Mouse (Mus musculus): Measurements from ENCODE around the gene Cox7b. TPM values are rescaled to one million over a fixed set of nuclear protein-coding genes. Genes with fewer than 3 reads are reported as not detected.
A peak's percentile ranks its signal among the peaks of the same experiment; 100 is the strongest.
"Not testable (repeated sequence)": the region's sequence is repeated elsewhere in the genome, so short reads cannot be mapped to it uniquely, and the experiment has no call there.

Gene Cox7b
- polyA plus RNA-seq, 1 experiment = 246 TPM

GRCm38 (mm10) chrX:106012559-106012958, 2.9 kb upstream of the Cox7b start:
- H3ac ChIP-seq (ENCODE audit: control insufficient read depth, insufficient read length) = no peak overlapping the region
- TF ChIP-seq TCF3 (IDR thresholded peaks at IDR 0.05; ENCODE audit: insufficient read length, low read depth) (no peak), MYOG (IDR thresholded peaks at IDR 0.05; ENCODE audit: control insufficient read depth in 1 of 3, insufficient read depth in 1 of 3, insufficient read length in 2 of 3, low read depth in 2 of 3) (no peak), E2F4 (IDR thresholded peaks at IDR 0.05; ENCODE audit: insufficient read depth) (no peak), REST (IDR thresholded peaks at IDR 0.05; ENCODE audit: insufficient read depth, insufficient read length) (no peak), TCF12 (IDR thresholded peaks at IDR 0.05; ENCODE audit: insufficient read depth, poor library complexity, severe bottlenecking) (no peak), SRF (IDR thresholded peaks at IDR 0.05; ENCODE audit: control insufficient read depth, insufficient read length, low read depth) (no peak), CEBPB (IDR thresholded peaks at IDR 0.05; ENCODE audit: insufficient read depth, poor library complexity, severe bottlenecking) (no peak), POLR2AphosphoS2 (IDR thresholded peaks at IDR 0.05; ENCODE audit: insufficient read length, low read depth) (no peak), POLR2A (IDR thresholded peaks at IDR 0.05; ENCODE audit: insufficient read length, low read depth) (no peak), USF1 (IDR thresholded peaks at IDR 0.05; ENCODE audit: low read depth) (no peak), MYOD1 (IDR thresholded peaks at IDR 0.05; ENCODE audit: control insufficient read depth in 1 of 3, insufficient read length in 2 of 3, low read depth in 2 of 3) (no peak), MAX (IDR thresholded peaks at IDR 0.05; ENCODE audit: low read depth) (no peak)
- H3K4me2 ChIP-seq (ENCODE audit: low read depth) = peak overlapping the region; percentile 93
- no peaks in the 10 kb centered on the region for H3K27me3 ChIP-seq (ENCODE audit: control insufficient read depth, insufficient read depth, insufficient read length)
- H3K36me3 ChIP-seq (ENCODE audit: control insufficient read depth, insufficient read depth) = no peaks in the 10 kb centered on the region
- peaks cover 61% of the 10 kb centered on the region for H3K79me2 ChIP-seq (ENCODE audit: control insufficient read depth, insufficient read depth)
- peak overlapping the region; percentile 63 for H3K4me3 ChIP-seq

GRCm38 (mm10) chrX:106013217-106013616, 2.3 kb upstream of the Cox7b start:
- H3K36me3 ChIP-seq (ENCODE audit: control insufficient read depth, insufficient read depth) = no peaks in the 10 kb centered on the region
- H3ac ChIP-seq (ENCODE audit: control insufficient read depth, insufficient read length) = no peak overlapping the region
- TF ChIP-seq TCF12 (IDR thresholded peaks at IDR 0.05; ENCODE audit: insufficient read depth, poor library complexity, severe bottlenecking) = no peak
- peaks cover 61% of the 10 kb centered on the region for H3K79me2 ChIP-seq (ENCODE audit: control insufficient read depth, insufficient read depth)
- no peaks in the 10 kb centered on the region for H3K27me3 ChIP-seq (ENCODE audit: control insufficient read depth, insufficient read depth, insufficient read length)
- peak overlapping the region; percentile 30 for H3K4me2 ChIP-seq (ENCODE audit: low read depth)
- no peak overlapping the region for H3K4me3 ChIP-seq

GRCm38 (mm10) chrX:106014741-106015377, 641 bp upstream of the Cox7b start:
- Histone ChIP-seq H3K4me3 (peak overlapping the region; percentile 77), H3K79me2 (ENCODE audit: control insufficient read depth, insufficient read depth) (peaks cover 46% of the 10 kb centered on the region), H3K4me2 (ENCODE audit: low read depth) (peak overlapping the region; percentile 64)
- H3K36me3 ChIP-seq (ENCODE audit: control insufficient read depth, insufficient read depth); H3ac ChIP-seq (ENCODE audit: control insufficient read depth, insufficient read length); H3K27me3 ChIP-seq (ENCODE audit: control insufficient read depth, insufficient read depth, insufficient read length): not testable (repeated sequence)

DNA sequence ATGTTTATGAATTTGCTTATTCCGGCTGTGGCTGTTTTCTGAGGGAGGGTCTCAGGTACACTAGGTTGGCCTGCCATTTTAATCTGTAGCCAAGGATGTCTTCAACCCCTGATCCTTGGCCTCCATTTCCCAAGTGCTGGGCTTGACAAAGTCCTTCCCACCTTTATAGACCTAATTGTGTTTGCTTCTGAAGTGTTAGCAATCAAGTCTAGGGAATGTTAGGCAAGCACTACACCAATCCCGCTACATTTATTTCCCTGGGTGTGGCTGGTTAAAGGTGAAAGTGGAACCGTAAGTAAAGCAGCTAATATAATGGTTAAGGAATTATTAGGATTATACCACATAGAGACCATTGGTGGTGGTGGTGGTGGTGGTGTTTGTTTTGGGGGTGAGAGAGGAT, 1.6 kb downstream of the Cox7b start:
- peaks cover 11% of the 10 kb centered on the region for H3K36me3 ChIP-seq (ENCODE audit: control insufficient read depth, insufficient read depth)
- H3K4me2 ChIP-seq (ENCODE audit: low read depth) = peak overlapping the region; percentile 65
- H3K27me3 ChIP-seq (ENCODE audit: control insufficient read depth, insufficient read depth, insufficient read length) = no peaks in the 10 kb centered on the region
- H3K4me3 ChIP-seq = peak overlapping the region; percentile 77
- no peak overlapping the region for H3ac ChIP-seq (ENCODE audit: control insufficient read depth, insufficient read length)
- TF ChIP-seq MYOD1 (IDR thresholded peaks at IDR 0.05; ENCODE audit: control insufficient read depth in 1 of 3, insufficient read length in 2 of 3, low read depth in 2 of 3) = no peak
- TF ChIP-seq POLR2A (IDR thresholded peaks at IDR 0.05; ENCODE audit: insufficient read length, low read depth) = no peak
- no peak for TF ChIP-seq SRF (IDR thresholded peaks at IDR 0.05; ENCODE audit: control insufficient read depth, insufficient read length, low read depth)
- TF ChIP-seq USF1 (IDR thresholded peaks at IDR 0.05; ENCODE audit: low read depth) = no peak
- no peak for TF ChIP-seq TCF12 (IDR thresholded peaks at IDR 0.05; ENCODE audit: insufficient read depth, poor library complexity, severe bottlenecking)
- no peak for TF ChIP-seq TCF3 (IDR thresholded peaks at IDR 0.05; ENCODE audit: insufficient read length, low read depth)
- TF ChIP-seq E2F4 (IDR thresholded peaks at IDR 0.05; ENCODE audit: insufficient read depth) = no peak
- no peak for TF ChIP-seq REST (IDR thresholded peaks at IDR 0.05; ENCODE audit: insufficient read depth, insufficient read length)
- no peak for TF ChIP-seq MAX (IDR thresholded peaks at IDR 0.05; ENCODE audit: low read depth)
- TF ChIP-seq CEBPB (IDR thresholded peaks at IDR 0.05; ENCODE audit: insufficient read depth, poor library complexity, severe bottlenecking) = no peak
- no peak for TF ChIP-seq MYOG (IDR thresholded peaks at IDR 0.05; ENCODE audit: control insufficient read depth in 1 of 3, insufficient read depth in 1 of 3, insufficient read length in 2 of 3, low read depth in 2 of 3)
- no peak for TF ChIP-seq POLR2AphosphoS2 (IDR thresholded peaks at IDR 0.05; ENCODE audit: insufficient read length, low read depth)
- H3K79me2 ChIP-seq (ENCODE audit: control insufficient read depth, insufficient read depth) = peaks cover 33% of the 10 kb centered on the region

DNA sequence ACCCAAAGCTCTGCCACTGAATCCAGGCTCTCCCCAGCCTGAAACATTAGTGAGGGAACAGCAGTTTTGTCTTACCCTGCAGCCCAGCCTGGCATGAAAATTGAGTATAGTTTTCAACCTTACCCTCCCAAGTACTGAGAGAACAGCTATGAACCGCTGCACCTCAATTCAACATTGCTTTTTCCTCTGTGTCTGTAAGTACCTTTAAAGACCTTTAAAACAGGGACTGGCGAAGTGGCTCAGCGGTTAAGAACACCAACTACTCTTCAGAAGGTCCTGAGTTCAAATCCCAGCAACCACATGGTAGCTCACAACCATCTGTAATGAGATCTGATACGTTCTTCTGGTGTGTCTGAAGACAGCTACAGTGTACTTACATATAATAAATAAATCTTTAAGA, 2.0 kb downstream of the Cox7b start:
- Histone ChIP-seq H3K79me2 (ENCODE audit: control insufficient read depth, insufficient read depth) (peaks cover 33% of the 10 kb centered on the region), H3K4me3 (no peak overlapping the region)
- TF ChIP-seq MYOD1 (IDR thresholded peaks at IDR 0.05; ENCODE audit: control insufficient read depth in 1 of 3, insufficient read length in 2 of 3, low read depth in 2 of 3) (no peak), SRF (IDR thresholded peaks at IDR 0.05; ENCODE audit: control insufficient read depth, insufficient read length, low read depth) (no peak), USF1 (IDR thresholded peaks at IDR 0.05; ENCODE audit: low read depth) (no peak), TCF12 (IDR thresholded peaks at IDR 0.05; ENCODE audit: insufficient read depth, poor library complexity, severe bottlenecking) (no peak), POLR2AphosphoS2 (IDR thresholded peaks at IDR 0.05; ENCODE audit: insufficient read length, low read depth) (no peak), REST (IDR thresholded peaks at IDR 0.05; ENCODE audit: insufficient read depth, insufficient read length) (no peak), POLR2A (IDR thresholded peaks at IDR 0.05; ENCODE audit: insufficient read length, low read depth) (no peak), CEBPB (IDR thresholded peaks at IDR 0.05; ENCODE audit: insufficient read depth, poor library complexity, severe bottlenecking) (no peak), TCF3 (IDR thresholded peaks at IDR 0.05; ENCODE audit: insufficient read length, low read depth) (no peak), E2F4 (IDR thresholded peaks at IDR 0.05; ENCODE audit: insufficient read depth) (no peak), MYOG (IDR thresholded peaks at IDR 0.05; ENCODE audit: control insufficient read depth in 1 of 3, insufficient read depth in 1 of 3, insufficient read length in 2 of 3, low read depth in 2 of 3) (no peak), MAX (IDR thresholded peaks at IDR 0.05; ENCODE audit: low read depth) (no peak)

More for the DNA sequence above, 2.0 kb downstream of the Cox7b start:
- H3K36me3 ChIP-seq (ENCODE audit: control insufficient read depth, insufficient read depth) = peaks cover 14% of the 10 kb centered on the region
- no peaks in the 10 kb centered on the region for H3K27me3 ChIP-seq (ENCODE audit: control insufficient read depth, insufficient read depth, insufficient read length)
- peak overlapping the region; percentile 65 for H3K4me2 ChIP-seq (ENCODE audit: low read depth)
- H3ac ChIP-seq (ENCODE audit: control insufficient read depth, insufficient read length) = no peak overlapping the region

All from myocyte (in vitro differentiated cells).